Mouse (Mus musculus) liver, embryonic 16.5 days (tissue): Measurements from ENCODE around the gene Brwd1. TPM values are rescaled to one million over a fixed set of nuclear protein-coding genes. Genes with fewer than 3 reads are reported as not detected.
A peak's percentile ranks its signal among the peaks of the same experiment; 100 is the strongest.
"Not testable (repeated sequence)": the region's sequence is repeated elsewhere in the genome, so short reads cannot be mapped to it uniquely, and the experiment has no call there.

Experiments
- ATAC-seq: fragments of 200-750 bp; cut with Nextera tagmentation; 2 replicates; pipeline ENCODE4 v1.8.0; 2017; ENCODE audit warnings: low read depth, mild to moderate bottlenecking, moderate number of reproducible peaks, moderate library complexity
- H3K27ac ChIP-seq: fragments of 300-500 bp; sonication (generic); 2 replicates; pipeline ENCODE4 v1.5.1; 2014; ENCODE audit warnings: mild to moderate bottlenecking, low read length
- H3K27me3 ChIP-seq: fragments of 300-500 bp; sonication (generic); 2 replicates; pipeline ENCODE4 v1.6.1; 2014; ENCODE audit warnings: low read depth, low read length, mixed read lengths; ENCODE audit not compliant: control insufficient read depth, insufficient read depth
- H3K36me3 ChIP-seq: fragments of 300-500 bp; sonication (generic); 2 replicates; pipeline ENCODE4 v1.6.1; 2014; ENCODE audit warnings: mild to moderate bottlenecking; ENCODE audit not compliant: control insufficient read depth, insufficient read depth
- H3K4me1 ChIP-seq: fragments of 300-500 bp; sonication (generic); 2 replicates; pipeline ENCODE4 v1.6.1; 2014; ENCODE audit warnings: low read depth, low read length, mixed read lengths; ENCODE audit not compliant: control insufficient read depth
- H3K4me2 ChIP-seq: fragments of 300-500 bp; sonication (generic); 2 replicates; pipeline ENCODE4 v1.6.1; 2014; ENCODE audit warnings: low read depth, low read length, mixed read lengths
- H3K4me3 ChIP-seq: fragments of 300-500 bp; sonication (generic); 2 replicates; pipeline ENCODE4 v1.5.1; 2014; ENCODE audit warnings: low read depth, mild to moderate bottlenecking, low read length
- H3K9ac ChIP-seq: fragments of 300-500 bp; sonication (generic); 2 replicates; pipeline ENCODE4 v1.6.1; 2014; ENCODE audit warnings: low read depth, low read length
- H3K9me3 ChIP-seq: fragments of 300-500 bp; sonication (generic); replicated peaks from 2 replicates; pipeline ENCODE4 v1.6.1; 2016; ENCODE audit warnings: low read length; ENCODE audit not compliant: control insufficient read depth
- WGBS: fragments of 180-500 bp; shearing (Covaris S2); extraction: QIAGEN DNeasy Blood & Tissue Kit; methylation state at CpG from one replicate; pipeline ENCODE4 v1.1.7; 2014; ENCODE audit not compliant: insufficient replicate concordance; 5-methylcytosine and 5-hydroxymethylcytosine counted together
- polyA plus RNA-seq: library from polyadenylated mRNA; unstranded; fragments of >200 nt; fragmentation: Nextera tagmentation; extraction: Ambion mirVana; gene quantifications from 2 replicates; pipeline ENCODE4 v1.2.1, GENCODE M21; 2015

Brwd1 gene
- polyA plus RNA-seq, 1 experiment from 2014 or later: 12.0 TPM

- Histone ChIP-seq H3K9me3 (no peaks in the 10 kb centered on the region), H3K27ac (no peak overlapping the region), H3K4me3 (no peak overlapping the region), H3K4me1 (no peaks in the 10 kb centered on the region), H3K36me3 (no peaks in the 10 kb centered on the region), H3K9ac (no peak overlapping the region), H3K4me2 (no peak overlapping the region), H3K27me3 (no peaks in the 10 kb centered on the region)
- 50% methylated on average over 2 of the region's 2 CpGs for WGBS
- no peak for ATAC-seq
Observed at GRCm38 (mm10) chr16:95970841-95971240, 111.5 kb downstream of the Brwd1 start.

- Histone ChIP-seq H3K4me2 (no peak overlapping the region), H3K4me3 (no peak overlapping the region), H3K4me1 (no peaks in the 10 kb centered on the region), H3K27ac (no peak overlapping the region), H3K9ac (no peak overlapping the region), H3K9me3 (no peaks in the 10 kb centered on the region), H3K36me3 (no peaks in the 10 kb centered on the region), H3K27me3 (no peaks in the 10 kb centered on the region)
- no peak for ATAC-seq
- 48% methylated on average over 11 of the region's 11 CpGs for WGBS
Observed at GRCm38 (mm10) chr16:95967455-95967854, 114.9 kb downstream of the Brwd1 start.

- H3K4me1 ChIP-seq: no peaks in the 10 kb centered on the region
- no peaks in the 10 kb centered on the region for H3K9me3 ChIP-seq
- H3K4me3 ChIP-seq: no peak overlapping the region
- no peak overlapping the region for H3K9ac ChIP-seq
- no peak overlapping the region for H3K4me2 ChIP-seq
- no peaks in the 10 kb centered on the region for H3K36me3 ChIP-seq
- H3K27ac ChIP-seq: no peak overlapping the region
- no peaks in the 10 kb centered on the region for H3K27me3 ChIP-seq
- no peak for ATAC-seq
- 40% methylated on average over 11 of the region's 11 CpGs for WGBS
Observed at GRCm38 (mm10) chr16:95964427-95965023, 117.8 kb downstream of the Brwd1 start.

GRCm38 (mm10) chr16:95961484-95961883 is 120.8 kb downstream of the Brwd1 start:
- not testable (repeated sequence) for ATAC-seq, H3K4me1 ChIP-seq, H3K9me3 ChIP-seq, H3K27me3 ChIP-seq, H3K4me3 ChIP-seq, H3K4me2 ChIP-seq, H3K36me3 ChIP-seq, H3K9ac ChIP-seq, H3K27ac ChIP-seq
- 31% methylated on average over 1 of the region's 1 CpGs for WGBS

GRCm38 (mm10) chr16:95960689-95961088 is 121.6 kb downstream of the Brwd1 start:
- not testable (repeated sequence) for H3K4me2 ChIP-seq, H3K27ac ChIP-seq, H3K4me1 ChIP-seq, H3K4me3 ChIP-seq, H3K9me3 ChIP-seq, H3K36me3 ChIP-seq, H3K27me3 ChIP-seq, H3K9ac ChIP-seq, ATAC-seq
- WGBS: 87% methylated on average over 2 of the region's 2 CpGs

GRCm38 (mm10) chr16:95958080-95958479 is 124.2 kb downstream of the Brwd1 start:
- Histone ChIP-seq H3K4me1 (no peaks in the 10 kb centered on the region), H3K36me3 (no peaks in the 10 kb centered on the region), H3K4me3 (no peak overlapping the region), H3K27me3 (no peaks in the 10 kb centered on the region), H3K4me2 (no peak overlapping the region), H3K9me3 (no peaks in the 10 kb centered on the region; the same call in 1 of the 2 replicates), H3K27ac (no peak overlapping the region), H3K9ac (no peak overlapping the region)
- no peak for ATAC-seq
- WGBS: 72% methylated on average over 8 of the region's 8 CpGs

- no peak overlapping the region for H3K4me2 ChIP-seq
- 51% methylated on average over 5 of the region's 5 CpGs for WGBS
- ATAC-seq: no peak
- H3K9ac ChIP-seq: no peak overlapping the region
- no peak overlapping the region for H3K4me3 ChIP-seq
- H3K9me3 ChIP-seq: no peaks in the 10 kb centered on the region; the same call in 1 of the 2 replicates
- H3K4me1 ChIP-seq: no peaks in the 10 kb centered on the region
- H3K36me3 ChIP-seq: no peaks in the 10 kb centered on the region
- H3K27ac ChIP-seq: no peak overlapping the region
- H3K27me3 ChIP-seq: no peaks in the 10 kb centered on the region
Observed at GRCm38 (mm10) chr16:95956618-95957017, 125.7 kb downstream of the Brwd1 start.

- Histone ChIP-seq H3K4me3 (no peak overlapping the region), H3K9ac (no peak overlapping the region), H3K4me2 (no peak overlapping the region), H3K36me3 (no peaks in the 10 kb centered on the region), H3K9me3 (no peaks in the 10 kb centered on the region; the same call in 1 of the 2 replicates), H3K27me3 (no peaks in the 10 kb centered on the region), H3K4me1 (no peaks in the 10 kb centered on the region), H3K27ac (no peak overlapping the region)
- 29% methylated on average over 5 of the region's 5 CpGs for WGBS
- ATAC-seq: peak; percentile 32; the same call in 1 of the 2 replicates
Observed at GRCm38 (mm10) chr16:95955716-95956346, 126.5 kb downstream of the Brwd1 start.

- Histone ChIP-seq H3K4me3 (no peak overlapping the region), H3K9me3 (no peaks in the 10 kb centered on the region; the same call in 1 of the 2 replicates), H3K4me1 (no peaks in the 10 kb centered on the region), H3K36me3 (no peaks in the 10 kb centered on the region), H3K27ac (no peak overlapping the region), H3K4me2 (no peak overlapping the region), H3K27me3 (no peaks in the 10 kb centered on the region), H3K9ac (no peak overlapping the region)
- WGBS: 62% methylated on average over 3 of the region's 3 CpGs
- ATAC-seq: no peak
Observed at GRCm38 (mm10) chr16:95954341-95954740, 128.0 kb downstream of the Brwd1 start.
